Mouse (Mus musculus): ENCODE results near the gene Hoxb9.

DNA sequence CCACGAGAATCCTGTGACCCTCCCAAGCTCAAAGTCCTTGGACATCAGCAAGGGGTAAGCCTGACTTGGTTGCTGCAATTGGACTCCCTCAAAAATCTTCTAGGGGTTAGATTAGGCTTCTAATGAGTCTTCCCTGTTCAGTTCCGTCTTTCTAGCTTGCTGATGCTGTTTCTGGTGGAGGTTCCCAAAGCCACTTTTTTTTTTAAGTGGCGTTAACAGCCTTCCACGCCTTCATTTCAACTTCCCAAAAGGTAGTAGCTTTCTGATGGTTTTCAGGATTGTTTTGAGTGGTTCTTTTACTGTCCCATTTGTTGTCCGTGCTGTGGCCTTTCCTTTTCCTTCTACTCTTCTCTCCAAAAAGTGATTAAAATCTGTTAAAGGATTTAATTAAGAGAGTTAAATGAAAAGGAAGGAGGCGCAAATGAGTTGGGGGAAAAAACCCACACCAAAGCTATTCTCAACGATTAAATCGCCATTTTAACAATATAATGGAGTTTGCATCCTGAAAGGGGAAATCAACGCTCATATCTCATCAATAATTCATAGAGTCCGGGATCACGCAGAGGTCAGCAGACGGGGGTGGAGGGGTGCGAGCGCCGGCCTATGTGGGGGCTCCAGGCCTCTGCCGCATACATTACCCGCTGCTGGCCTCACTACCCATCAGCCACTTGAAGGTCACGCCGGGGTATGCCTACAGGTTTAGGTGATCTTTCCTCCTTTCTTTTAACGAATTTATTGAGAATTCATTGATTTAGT, 39.1 kb downstream of the Hoxb9 start:
- no peak for TF ChIP-seq CTCF (IDR thresholded peaks at IDR 0.05; ENCODE audit: borderline replicate concordance, insufficient read depth, low read length)
- TF ChIP-seq POLR2A (IDR thresholded peaks at IDR 0.05; ENCODE audit: low read depth, low read length) = no peak; the same call in 1 of the 2 replicates

Measured in embryonic fibroblast, embryonic 13.5 days (primary cell).